Mouse (Mus musculus): ENCODE data around the gene Akap13.
"Not testable (repeated sequence)": the region's sequence is repeated elsewhere in the genome, so short reads cannot be mapped to it uniquely, and the experiment has no call there.

Gene Akap13

DNA sequence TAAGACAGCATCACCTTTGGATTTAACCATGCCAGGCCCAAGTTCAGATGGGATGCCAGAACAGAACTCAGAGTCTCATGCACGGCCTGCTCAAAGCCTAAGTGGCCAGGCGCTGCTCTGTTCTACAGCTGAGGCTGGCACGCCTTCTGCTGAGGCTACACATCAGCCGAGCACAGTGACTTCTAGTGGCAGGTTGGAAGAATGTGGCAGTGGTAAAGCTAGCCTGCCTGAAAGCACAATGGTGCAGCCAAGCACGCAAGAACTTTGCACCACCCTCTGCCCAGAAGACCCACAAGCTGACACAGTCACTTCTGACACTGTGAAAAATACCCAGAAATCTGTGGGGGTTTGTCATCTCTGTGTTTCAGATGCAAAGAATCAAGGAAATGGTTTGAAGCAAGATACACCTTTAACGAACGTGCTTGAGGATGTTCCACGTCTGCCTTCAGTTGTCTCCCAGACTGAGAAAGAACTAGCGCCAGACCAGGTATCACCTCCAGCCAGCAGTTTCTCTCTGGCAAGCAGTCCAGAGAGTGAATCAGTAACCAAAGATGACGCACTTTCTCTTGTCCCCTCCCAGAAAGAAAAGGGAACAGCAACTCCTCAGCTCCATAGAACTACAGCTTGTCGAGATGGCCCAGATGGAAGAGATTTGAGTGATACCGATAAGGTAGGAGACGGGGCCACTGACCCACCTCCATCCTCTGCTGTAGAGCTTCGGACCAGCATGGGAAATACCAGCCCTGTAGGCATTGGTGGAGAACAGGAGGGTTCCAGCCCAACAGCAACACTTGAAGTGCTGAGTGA, 154.3 kb downstream of the Akap13 start:
- DNase-seq, result peak; percentile 7

DNA sequence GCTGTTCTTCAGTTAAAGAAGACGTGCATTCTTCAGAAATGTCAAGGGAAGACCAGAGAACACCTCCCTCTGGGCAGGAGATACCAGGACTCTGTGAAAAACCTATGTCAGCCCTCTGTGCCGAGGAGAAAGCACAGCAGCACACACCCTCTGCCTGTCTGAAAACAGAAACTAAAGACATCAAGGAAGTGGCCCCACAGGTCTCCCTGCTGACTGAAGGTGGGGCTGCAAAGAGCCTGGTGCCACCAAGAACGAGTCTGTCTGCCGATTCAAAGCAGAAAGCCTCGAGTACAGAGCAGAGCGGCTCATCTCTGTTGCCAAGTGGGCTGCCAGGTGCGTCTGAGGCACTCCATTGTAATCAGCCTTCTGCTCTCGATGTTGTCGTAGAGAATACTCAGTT, 155.1 kb downstream of the Akap13 start:
- no peak for DNase-seq

DNA sequence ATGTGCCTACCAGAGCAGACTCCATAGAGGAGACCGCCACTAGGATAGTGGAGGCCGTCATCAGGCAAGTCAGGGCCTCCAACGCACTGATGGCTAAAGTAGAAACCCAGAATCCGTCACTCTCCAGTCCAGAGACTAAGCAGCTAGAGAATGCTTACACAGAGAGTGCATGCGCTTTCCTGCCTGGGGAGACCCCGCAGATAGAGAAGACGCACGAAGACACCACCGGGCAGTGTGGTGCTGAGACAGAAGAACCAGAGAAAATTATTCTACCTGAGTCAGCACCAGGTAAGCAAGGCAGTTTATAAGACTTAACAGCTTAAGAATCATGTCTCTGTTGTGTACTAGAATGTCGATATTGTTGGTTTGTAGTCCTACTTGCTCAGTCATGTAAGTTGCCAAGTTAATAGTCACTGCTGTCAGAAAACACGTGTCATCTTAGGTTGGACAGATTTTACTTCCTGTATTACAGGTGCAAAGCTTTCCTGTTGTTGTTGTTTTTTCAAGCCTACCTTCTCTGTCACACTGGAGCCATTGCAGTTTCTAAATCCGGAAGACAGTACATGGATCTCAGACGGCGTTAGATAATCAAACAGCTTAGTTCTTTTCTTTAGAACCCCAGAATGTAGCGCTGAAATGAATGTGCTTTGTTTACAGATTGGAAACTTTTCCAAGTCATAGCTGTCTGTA, 156.1 kb downstream of the Akap13 start:
- no peak for DNase-seq

DNA sequence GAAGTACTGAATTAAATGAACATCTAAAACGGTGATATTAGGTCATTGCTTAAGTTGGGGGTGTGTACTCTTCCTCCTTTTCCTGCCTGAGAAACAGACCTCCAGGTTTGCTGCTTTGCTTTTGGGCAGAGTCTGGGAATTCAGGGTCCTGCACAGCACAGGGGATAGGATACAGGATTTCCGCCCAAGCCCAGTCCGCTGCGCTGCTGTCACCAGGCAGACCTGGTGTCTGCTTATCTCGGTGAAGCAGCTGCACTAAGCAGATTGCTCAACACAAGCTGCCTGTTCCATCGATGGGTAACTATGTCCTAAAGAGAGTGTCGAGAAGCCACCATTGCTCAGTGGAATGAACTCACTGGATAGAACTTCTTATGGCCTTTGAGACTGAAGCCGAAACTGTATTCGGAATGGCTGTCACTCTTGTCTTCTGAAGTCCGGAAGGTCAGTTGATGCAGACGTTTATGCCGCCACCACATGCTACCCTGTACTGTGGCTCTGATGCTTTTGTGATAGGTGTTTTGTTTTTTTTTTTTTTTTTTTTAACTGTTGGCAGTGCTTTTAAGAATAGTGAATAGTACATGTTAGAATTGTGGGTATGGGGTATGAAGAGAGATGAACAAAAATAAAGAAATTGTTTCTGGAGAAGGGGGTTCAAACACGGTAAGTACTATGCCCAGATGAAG, 156.8 kb downstream of the Akap13 start:
- peak; percentile 8 for DNase-seq

DNA sequence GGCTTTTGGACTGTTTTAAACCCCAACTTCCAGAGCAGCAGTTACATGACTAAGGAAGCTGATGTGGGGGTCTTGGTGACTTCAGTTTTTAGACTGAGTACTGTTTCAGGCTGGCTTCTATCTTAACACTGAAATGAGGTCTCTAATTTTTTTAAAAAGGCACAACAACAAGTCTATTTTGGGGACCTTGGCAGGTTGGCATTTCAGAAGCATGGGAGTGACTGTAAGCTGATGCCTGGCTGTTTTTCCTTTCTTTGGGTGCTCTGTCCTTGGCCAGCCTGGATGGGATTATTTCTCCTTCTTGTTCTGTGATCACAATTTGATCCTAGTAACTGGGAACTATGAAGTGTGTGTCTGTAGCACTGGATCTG, 157.3 kb downstream of the Akap13 start:
- no peak for DNase-seq

DNA sequence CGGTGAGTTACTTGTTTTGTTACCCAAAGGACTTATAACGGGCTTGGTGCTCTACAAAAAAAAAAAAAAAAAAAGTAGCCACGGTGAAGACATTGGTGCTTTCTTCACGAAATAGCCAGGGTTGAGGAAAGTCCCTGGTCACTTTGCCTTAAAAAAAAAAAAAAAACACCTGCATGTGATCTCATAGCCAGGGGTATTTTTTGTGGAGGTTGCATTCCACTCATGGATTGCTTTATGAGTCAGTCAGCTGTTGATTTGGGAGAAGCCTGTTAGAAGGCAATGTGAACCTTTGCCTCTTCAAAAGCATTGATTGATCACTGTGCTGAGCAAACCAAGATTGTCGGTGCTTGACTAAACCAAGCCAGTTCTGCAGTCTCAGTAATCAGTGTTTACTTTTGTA, 157.9 kb downstream of the Akap13 start:
- DNase-seq, result no peak

DNA sequence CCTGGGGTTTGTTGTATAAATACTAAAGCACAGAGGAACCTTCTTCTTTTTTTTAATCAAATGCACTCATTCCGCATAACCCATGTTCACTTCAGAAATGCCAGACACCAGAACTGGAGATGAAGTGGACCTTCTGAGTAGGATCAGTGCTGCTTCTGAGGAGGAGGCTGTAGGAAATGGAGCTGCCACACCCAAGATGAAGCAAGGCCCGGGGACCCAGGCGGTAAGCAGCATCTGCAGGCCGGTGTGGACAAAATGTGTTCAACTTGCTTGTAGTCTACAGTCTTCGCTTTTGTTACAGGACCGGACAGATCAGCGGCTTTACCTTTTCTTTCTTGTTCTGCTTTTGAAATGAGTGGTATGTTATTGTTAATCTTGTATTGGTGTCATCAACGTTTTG, 159.5 kb downstream of the Akap13 start:
- no peak for DNase-seq

DNA sequence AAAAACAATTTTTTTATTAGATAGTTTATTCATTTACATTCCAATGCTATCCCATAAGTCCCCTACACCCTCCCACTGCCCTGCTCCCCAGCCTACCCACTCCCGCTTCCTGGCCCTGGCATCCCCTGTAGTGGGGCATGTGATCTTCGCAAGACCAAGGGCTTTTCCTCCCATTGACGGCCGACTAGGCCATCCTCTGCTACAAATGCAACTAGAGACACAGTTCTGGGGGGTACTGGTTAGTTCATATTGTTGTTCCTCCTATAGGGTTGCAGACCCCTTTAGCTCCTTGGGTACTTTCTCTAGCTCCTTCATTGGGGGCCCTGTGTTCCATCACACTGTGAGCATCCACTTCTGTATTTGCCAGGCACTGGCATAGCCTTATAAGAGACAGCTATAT, 161.9 kb downstream of the Akap13 start:
- not testable (repeated sequence) for DNase-seq

DNA sequence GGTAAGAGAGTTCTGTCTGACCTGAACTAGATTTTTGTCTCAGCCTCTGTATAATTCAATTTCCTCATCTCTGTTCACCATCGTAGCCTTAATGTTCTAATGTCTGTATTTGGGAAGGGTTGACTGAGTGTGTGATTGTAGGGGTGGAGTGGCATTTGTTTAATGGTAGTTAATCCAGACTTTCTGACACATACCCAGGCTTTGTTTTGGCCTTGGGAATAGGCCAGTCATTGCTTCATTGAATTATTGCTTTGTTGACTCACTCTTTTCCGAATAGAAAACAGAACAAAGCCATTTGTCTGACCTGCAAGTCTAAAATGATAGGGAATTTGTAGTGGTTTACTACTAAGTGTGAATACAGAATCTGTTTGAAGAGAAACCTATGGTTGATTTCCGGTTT, 163.4 kb downstream of the Akap13 start:
- no peak for DNase-seq

DNA sequence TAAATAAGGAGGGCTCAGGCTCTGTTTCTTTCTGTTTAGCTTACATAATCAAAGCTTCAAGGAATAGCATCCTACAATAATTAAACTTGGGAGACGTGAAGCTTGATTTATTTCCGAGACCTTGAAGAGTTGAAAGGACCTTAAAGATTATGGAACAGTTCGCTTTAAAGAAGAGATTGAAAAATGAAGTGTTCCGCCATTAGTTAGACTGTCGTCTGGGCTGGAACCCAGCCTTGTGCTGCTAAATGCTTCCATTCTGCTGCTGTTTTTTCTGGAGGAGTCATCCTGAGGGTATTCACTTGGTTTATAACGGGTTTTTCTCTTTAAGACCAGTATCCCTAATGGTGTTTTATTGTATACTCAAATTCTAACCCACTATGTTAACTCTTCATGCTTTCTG, 164.5 kb downstream of the Akap13 start:
- no peak for DNase-seq

DNA sequence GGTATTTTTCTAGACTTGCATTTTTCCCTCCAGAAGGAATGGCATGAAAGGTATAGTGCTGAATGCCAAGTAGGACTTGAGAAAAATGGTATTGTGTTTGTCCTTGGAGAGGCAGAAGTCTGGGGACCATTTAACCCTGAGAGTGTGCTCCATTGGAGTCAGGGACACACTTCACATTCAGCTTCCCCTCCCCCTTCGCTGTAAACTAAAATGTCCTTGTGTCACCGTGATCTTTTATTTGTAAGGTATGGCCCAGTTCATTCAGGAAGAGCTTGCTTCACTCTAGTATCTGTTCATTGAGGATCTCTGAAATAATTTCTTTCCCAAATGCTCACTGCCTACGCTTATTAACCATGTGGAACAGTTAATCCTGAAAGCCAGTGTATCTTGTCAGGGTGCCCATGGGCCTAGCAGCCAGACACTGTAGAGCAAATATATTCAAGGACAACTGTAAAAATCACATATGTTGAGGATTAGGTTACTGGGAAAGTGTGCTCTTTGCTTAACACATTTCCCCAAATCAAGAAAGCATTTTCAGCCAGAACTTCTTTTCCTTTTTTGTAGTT, 165.1 kb downstream of the Akap13 start:
- DNase-seq, result no peak

DNA sequence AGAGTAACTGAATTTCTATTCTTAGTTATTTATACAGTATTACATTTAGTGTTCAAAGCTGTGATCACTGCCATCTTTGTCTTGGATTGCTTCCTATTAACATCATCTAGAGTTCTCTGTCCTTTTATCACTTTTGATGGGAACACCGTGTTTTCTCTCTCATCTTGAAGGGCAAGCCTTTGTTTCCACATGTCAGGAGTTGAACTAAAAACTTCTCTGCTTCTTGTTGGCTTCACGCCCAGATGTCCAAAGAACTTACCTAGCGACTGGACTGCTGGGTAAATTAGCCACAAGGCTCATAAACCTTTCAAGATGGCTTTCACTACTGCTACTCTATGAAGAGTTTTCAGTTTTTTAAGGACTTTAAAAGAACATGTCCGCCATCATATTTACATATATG, 165.6 kb downstream of the Akap13 start:
- DNase-seq, result no peak

DNA sequence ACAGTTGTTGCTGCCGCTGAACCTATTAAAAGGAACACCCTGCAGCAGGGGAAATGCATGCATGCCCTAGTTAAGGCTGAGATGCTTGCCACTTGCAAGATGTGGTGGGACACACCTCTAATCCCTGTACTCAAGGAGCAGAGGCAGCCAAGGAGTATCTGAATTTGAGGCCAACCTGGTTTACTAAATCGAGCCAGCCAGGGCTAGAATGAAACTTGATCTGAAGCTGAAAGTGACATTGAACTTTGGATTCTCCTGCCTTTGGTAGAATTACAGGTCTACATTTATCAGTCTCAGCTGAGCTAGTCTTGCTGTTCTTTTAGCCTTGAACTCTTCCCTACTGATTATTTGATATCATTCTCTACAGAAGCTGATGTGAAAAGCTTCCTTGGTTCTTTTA, 172.5 kb downstream of the Akap13 start:
- DNase-seq, result no peak

DNA sequence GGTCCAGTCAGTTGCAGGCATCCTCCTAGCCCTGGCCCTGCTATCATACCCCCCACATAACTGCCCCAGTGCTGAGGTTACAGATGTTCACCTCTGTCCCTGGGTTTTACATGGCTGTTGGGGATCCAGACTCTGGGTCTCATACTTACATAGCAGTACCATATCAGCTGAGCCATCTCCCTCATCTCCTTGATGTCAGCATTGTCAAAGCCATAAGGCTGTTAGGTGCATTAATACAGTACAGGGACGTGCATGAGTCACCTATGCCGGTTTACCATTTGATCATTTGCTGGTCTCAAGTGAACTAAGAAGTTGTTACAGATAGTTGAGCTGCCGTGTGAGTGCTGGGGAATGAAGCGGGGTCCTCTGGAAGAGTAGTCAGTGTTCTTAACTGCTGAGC, 174.3 kb downstream of the Akap13 start:
- no peak for DNase-seq

DNA sequence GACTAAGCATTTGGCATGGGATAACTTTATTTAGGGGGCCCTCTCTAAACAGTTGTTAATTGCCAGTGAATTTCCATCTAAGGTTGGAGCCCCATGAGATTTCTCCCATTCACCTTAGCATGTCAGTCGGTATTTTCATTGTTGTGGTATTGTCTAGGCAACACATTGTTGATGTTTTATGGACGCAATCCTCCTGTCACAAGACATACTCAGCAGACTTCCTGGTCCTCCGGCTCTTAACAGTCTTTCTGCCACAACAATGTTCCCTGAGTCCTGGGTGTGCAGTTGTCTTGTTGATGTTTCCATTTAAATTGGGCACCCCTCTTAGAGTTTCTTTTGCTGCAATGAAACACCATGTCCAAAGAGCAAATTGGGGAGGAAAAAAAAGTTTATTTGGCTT, 177.6 kb downstream of the Akap13 start:
- no peak for DNase-seq

DNA sequence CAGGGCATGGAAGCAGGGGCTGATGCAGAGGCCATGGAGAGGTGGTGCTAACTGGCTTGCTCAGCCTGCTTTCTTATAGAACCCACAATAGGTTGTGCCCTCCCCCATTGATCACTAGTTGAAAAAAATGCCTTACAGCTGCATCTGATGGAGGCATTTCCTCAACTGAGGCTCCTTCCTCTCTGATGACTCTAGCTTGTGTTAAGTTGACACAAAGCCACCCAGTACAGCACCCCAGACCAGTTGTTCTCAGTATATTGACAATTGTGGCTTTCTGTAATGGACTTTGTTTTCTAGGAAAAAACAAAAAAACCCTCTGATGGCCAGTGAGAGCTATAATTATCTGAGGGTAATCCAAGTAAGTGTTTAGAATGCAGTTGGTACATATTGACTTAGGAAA, 178.1 kb downstream of the Akap13 start:
- no peak for DNase-seq

DNA sequence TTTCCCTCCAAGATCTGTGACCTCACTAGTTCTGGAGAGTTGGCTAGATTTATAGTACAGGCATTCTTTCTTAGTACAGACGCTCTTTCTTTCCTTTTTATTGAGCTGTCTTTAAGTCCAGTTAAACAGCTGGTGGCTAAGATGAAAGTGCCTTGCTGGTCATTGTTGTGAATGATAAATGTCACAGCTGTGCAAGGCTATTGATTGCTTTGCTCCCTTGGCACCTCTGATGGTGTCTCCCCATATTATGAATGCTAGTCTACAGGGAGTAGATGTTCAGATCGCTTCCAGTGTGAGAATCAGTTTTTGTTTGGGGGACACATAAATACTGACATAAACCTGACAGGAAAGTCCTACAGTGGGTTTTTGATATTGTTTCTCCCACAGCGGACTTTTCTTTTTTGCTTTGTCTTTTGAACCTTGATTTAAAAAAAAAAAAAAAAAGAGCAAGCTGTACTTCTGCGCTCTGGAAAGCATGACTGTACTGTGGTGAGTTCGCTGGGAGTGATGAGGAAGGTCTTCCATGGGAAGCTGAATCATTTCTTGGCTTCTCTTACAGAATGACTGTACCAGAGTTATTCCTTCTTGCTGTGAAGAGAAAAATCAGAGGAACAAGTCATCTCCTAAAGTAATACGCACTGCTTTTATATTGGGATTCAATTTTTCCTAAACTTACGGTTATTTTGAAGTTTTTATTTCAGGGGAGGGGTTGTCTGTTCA, 178.6 kb downstream of the Akap13 start:
- no peak for DNase-seq

DNA sequence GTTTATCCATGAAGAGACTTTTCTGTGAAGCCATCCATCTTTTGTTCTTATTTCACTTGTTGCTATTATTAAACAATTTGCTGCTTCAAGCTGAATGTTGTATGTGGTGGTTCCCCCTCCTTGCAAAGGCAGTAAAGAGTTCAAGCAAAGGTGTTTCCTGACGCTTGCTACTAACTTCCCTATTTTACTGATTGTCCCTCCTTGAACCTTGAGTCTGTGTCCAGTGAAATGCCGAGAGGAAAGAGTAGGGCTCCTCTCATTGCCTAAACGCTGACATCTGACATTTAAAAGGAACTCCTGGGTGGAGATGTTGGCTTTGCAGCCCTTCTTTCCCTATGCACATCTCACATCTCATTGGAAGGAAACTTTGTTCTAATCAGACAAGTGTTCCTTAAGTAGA, 183.4 kb downstream of the Akap13 start:
- DNase-seq, result no peak

DNA sequence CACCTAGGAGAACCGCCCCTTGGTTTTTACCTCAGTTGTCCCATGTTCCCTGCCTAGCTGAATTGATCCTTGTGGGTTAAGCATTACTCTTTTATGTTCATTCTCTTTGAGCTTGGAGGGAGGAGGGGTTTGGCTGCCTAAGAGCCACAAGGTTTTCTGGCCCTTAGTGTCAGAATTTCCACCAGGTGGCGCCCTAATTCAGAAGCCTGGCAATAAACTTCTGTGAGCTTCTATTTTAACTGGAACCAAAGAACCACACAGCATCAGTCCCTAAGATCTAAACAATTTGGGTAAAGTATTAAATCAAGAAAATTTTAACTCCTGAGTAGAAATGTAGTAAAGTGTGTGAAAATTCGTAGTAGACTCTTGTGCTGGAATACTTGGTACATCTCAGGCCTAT, 184.2 kb downstream of the Akap13 start:
- peak; percentile 80 for DNase-seq

DNA sequence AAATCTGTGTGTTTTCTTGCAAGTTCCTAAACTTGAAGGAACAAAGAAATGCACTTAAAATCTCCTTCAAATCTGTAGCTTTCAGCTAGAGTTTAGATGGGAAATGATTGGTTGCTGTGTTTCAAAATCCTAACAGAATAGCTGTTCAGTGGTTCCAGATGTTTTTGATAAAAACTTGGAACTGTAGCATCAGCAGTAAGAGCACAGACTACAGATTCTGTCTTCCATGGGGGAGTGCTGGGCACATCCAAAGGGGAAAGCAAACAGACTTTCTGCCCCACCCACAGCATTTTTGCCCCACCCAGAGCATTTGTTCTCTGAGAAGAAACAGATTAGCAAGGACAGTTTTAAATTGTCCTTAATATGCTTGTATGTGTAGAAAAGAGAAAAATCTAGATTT, 184.7 kb downstream of the Akap13 start:
- no peak for DNase-seq

DNA sequence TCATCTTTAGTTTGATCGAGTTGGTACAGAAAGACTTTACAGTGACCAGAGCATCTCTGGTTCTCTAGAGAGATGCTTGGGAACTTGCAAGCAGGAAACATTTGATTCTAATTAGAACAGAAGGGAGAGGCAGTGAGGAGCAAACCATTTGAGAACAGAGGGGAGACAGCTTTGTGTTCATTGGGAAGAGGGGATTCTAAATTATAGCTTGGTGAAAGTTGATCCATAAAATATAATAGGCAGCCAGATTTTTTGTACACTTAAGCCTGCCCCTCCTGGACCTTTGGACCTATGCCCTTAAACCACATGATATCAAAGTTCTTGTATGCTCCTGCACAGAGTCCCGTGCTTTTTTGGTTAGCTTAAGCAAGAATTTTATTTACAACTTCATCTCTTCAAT, 185.3 kb downstream of the Akap13 start:
- no peak for DNase-seq

DNA sequence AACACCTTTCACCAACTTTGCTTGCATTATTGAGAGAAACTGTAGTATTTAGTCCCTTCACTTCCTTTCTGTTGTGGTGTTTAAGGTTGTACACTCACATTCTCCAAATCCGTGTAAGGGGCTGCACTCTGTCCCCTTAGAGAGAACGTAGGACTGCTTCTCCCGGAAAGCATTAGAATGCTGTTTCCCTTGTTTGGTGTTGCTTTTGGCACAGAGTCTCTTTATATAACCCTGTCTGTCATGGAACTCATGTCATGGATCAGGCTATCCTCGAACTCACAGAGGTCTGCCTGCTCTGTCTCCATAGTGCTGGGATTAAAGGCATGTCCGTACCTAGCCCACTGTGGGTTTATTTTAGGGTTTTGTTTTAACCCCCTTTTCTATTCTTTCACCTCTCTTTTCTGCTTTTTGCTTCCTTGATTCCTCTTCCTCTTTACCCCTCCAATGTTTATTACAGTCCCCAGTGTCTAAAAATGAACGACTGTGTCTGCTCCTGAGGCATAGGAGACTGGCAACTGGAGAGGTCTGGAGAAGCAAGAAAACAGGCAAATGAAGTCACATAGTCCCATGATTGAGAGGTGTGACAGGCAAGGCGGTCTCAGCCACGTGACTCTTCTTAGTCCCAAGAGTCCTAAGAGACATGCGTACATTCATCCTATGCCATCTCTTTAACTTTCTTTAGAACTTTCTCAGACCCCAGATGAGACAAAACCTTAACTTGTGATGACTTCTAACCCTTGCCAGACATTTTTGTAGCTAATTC, 186.3 kb downstream of the Akap13 start:
- no peak for DNase-seq

Data from right cerebral cortex, postnatal 14 days (tissue).